Mouse (Mus musculus): ENCODE measurements at regions not wholly inside any gene's neighbourhood (a gene's known extent, or its start where the extent isn't known, plus 50 kb on each side); places are given as distances from the start of the nearest gene placed in this dataset.

DNA sequence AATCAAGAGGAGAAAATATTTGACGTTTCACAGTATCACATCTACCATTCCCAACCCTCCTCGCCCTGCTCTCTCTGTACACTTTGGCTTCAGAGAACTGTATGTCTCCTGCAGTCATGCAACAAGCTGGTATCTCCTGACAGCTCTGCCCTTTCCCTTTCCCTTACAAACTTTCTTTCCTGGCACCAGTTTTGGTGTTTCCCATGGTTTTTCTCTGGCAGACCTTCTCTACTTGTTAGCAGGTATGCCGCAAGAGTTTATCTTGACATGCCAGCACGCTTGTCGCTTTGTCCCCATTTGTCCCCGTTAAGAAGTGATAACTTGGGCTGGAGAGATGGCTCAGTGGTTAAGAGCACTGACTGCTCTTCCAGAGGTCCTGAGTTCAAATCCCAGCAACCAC, 94.9 kb downstream of the D16Ertd472e start:
- in situ Hi-C loops (cut with MboI; ENCODE audit: low sequenced_read_pairs in 2 of 2, unreplicated experiment in 2 of 2): no loop called here
- Histone ChIP-seq H3K9me3 (ENCODE audit: control insufficient read depth, insufficient read depth, low read depth, low read length) (no peaks in the 10 kb centered on the region), H3K36me3 (ENCODE audit: control insufficient read depth, insufficient read depth, low read length, poor library complexity, severe bottlenecking) (no peaks in the 10 kb centered on the region), H3K4me3 (ENCODE audit: insufficient read depth in 1 of 2, low read depth in 1 of 2, low read length in 2 of 2, poor library complexity in 1 of 2, severe bottlenecking in 1 of 2) (no peak overlapping the region), H3K9ac (ENCODE audit: insufficient read depth, low read depth, low read length, poor library complexity, severe bottlenecking) (no peak overlapping the region), H3K27ac (ENCODE audit: insufficient read depth, low read depth, low read length, poor library complexity, severe bottlenecking) (no peak overlapping the region), H3K4me1 (ENCODE audit: control insufficient read depth in 2 of 2, insufficient read depth in 2 of 2, low read length in 2 of 2, poor library complexity in 1 of 2) (peaks cover 0 to 2% of the 10 kb centered on the region in 2 experiments; a peak in 1 of 4 replicates)
- TF ChIP-seq ZC3H11A (IDR thresholded peaks at IDR 0.05; ENCODE audit: borderline replicate concordance, low read depth, low read length) (no peak), CHD2 (IDR thresholded peaks at IDR 0.05; ENCODE audit: low read depth, low read length) (no peak), MAFK (IDR thresholded peaks at IDR 0.05; ENCODE audit: insufficient read depth, low read depth, low read length) (no peak), ZNF384 (IDR thresholded peaks at IDR 0.05; ENCODE audit: low read depth, low read length) (no peak), HCFC1 (IDR thresholded peaks at IDR 0.05; ENCODE audit: borderline replicate concordance, insufficient read depth, low read length) (no peak)
- DNase-seq (ENCODE audit: low read depth, low spot score): no peak

GRCm38 (mm10) chr16:78481065-78481464, 95.4 kb downstream of the D16Ertd472e start:
- in situ Hi-C loops (cut with MboI; ENCODE audit: low sequenced_read_pairs in 2 of 2, unreplicated experiment in 2 of 2): no loop called here
- Histone ChIP-seq H3K9me3 (ENCODE audit: control insufficient read depth, insufficient read depth, low read depth, low read length) (no peaks in the 10 kb centered on the region), H3K27ac (ENCODE audit: insufficient read depth, low read depth, low read length, poor library complexity, severe bottlenecking) (no peak overlapping the region), H3K36me3 (ENCODE audit: control insufficient read depth, insufficient read depth, low read length, poor library complexity, severe bottlenecking) (no peaks in the 10 kb centered on the region), H3K4me3 (ENCODE audit: insufficient read depth in 1 of 2, low read depth in 1 of 2, low read length in 2 of 2, poor library complexity in 1 of 2, severe bottlenecking in 1 of 2) (no peak overlapping the region), H3K9ac (ENCODE audit: insufficient read depth, low read depth, low read length, poor library complexity, severe bottlenecking) (no peak overlapping the region), H3K4me1 (ENCODE audit: control insufficient read depth in 2 of 2, insufficient read depth in 2 of 2, low read length in 2 of 2, poor library complexity in 1 of 2) (peaks cover 0 to 2% of the 10 kb centered on the region in 2 experiments; a peak in 1 of 4 replicates)
- TF ChIP-seq MAFK (IDR thresholded peaks at IDR 0.05; ENCODE audit: insufficient read depth, low read depth, low read length) (no peak), ZC3H11A (IDR thresholded peaks at IDR 0.05; ENCODE audit: borderline replicate concordance, low read depth, low read length) (no peak), HCFC1 (IDR thresholded peaks at IDR 0.05; ENCODE audit: borderline replicate concordance, insufficient read depth, low read length) (no peak), ZNF384 (IDR thresholded peaks at IDR 0.05; ENCODE audit: low read depth, low read length) (no peak), CHD2 (IDR thresholded peaks at IDR 0.05; ENCODE audit: low read depth, low read length) (no peak)
- DNase-seq (ENCODE audit: low read depth, low spot score): no peak

DNA sequence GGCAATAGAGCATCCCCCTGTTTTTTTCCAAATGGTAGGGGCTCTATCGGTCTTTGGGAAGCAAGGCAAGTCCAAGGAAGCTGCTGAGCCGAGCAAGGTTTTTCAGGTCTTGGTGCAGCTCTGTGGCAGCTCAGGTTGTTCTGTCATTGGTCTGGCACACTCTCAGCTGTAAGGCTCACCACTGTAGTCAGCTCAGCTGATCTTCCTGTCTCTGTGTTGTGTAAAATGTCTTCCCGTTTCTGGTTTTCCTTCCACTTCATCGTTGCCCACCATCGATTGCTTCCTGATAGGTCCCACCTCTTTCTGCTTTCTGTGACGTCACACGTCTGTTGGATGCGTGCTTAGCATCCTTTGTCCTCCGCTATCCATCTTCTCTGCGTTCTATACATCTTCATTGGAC, 96.2 kb downstream of the D16Ertd472e start:
- Histone ChIP-seq H3K36me3 (ENCODE audit: control insufficient read depth, insufficient read depth, low read length, poor library complexity, severe bottlenecking) (no peaks in the 10 kb centered on the region), H3K4me1 (ENCODE audit: control insufficient read depth in 2 of 2, insufficient read depth in 2 of 2, low read length in 2 of 2, poor library complexity in 1 of 2) (peaks cover 0 to 2% of the 10 kb centered on the region in 2 experiments; a peak in 1 of 4 replicates), H3K9ac (ENCODE audit: insufficient read depth, low read depth, low read length, poor library complexity, severe bottlenecking) (no peak overlapping the region), H3K9me3 (ENCODE audit: control insufficient read depth, insufficient read depth, low read depth, low read length) (no peaks in the 10 kb centered on the region), H3K27ac (ENCODE audit: insufficient read depth, low read depth, low read length, poor library complexity, severe bottlenecking) (no peak overlapping the region), H3K4me3 (ENCODE audit: insufficient read depth in 1 of 2, low read depth in 1 of 2, low read length in 2 of 2, poor library complexity in 1 of 2, severe bottlenecking in 1 of 2) (no peak overlapping the region)
- no peak for TF ChIP-seq ZNF384 (IDR thresholded peaks at IDR 0.05; ENCODE audit: low read depth, low read length)
- TF ChIP-seq MAFK (IDR thresholded peaks at IDR 0.05; ENCODE audit: insufficient read depth, low read depth, low read length): no peak
- TF ChIP-seq ZC3H11A (IDR thresholded peaks at IDR 0.05; ENCODE audit: borderline replicate concordance, low read depth, low read length): no peak
- TF ChIP-seq HCFC1 (IDR thresholded peaks at IDR 0.05; ENCODE audit: borderline replicate concordance, insufficient read depth, low read length): no peak
- TF ChIP-seq CHD2 (IDR thresholded peaks at IDR 0.05; ENCODE audit: low read depth, low read length): no peak
- in situ Hi-C loops (cut with MboI; ENCODE audit: low sequenced_read_pairs in 2 of 2, unreplicated experiment in 2 of 2): no loop called here
- DNase-seq (ENCODE audit: low read depth, low spot score): no peak

DNA sequence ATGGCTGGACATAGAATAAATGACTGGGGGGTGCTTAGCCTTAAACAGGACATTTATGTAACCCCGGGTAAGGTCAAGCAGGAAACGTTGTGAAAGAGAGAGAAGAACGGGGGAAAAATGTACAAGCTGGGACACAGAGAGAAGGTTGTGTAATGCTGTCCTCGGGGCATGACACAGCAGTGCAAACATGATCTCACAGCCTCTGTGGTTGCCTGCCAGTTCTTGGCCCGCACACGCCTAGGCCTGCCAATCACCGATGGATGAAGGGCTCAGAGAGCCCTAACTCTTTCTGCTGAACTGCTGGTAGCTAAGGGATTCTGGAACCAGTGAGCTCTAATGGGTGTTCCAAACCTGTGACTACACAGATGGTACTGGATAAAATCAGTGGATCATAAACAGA, 96.5 kb upstream of the Btg3 start:
- H3K4me3 ChIP-seq (ENCODE audit: insufficient read depth in 1 of 2, low read depth in 1 of 2, low read length in 2 of 2, poor library complexity in 1 of 2, severe bottlenecking in 1 of 2): no peak overlapping the region
- no peaks in the 10 kb centered on the region for H3K9me3 ChIP-seq (ENCODE audit: control insufficient read depth, insufficient read depth, low read depth, low read length)
- TF ChIP-seq ZC3H11A (IDR thresholded peaks at IDR 0.05; ENCODE audit: borderline replicate concordance, low read depth, low read length): no peak
- TF ChIP-seq CHD2 (IDR thresholded peaks at IDR 0.05; ENCODE audit: low read depth, low read length): no peak
- no peak for TF ChIP-seq ZNF384 (IDR thresholded peaks at IDR 0.05; ENCODE audit: low read depth, low read length)
- TF ChIP-seq MAFK (IDR thresholded peaks at IDR 0.05; ENCODE audit: insufficient read depth, low read depth, low read length): no peak
- H3K9ac ChIP-seq (ENCODE audit: insufficient read depth, low read depth, low read length, poor library complexity, severe bottlenecking): no peak overlapping the region
- no peaks in the 10 kb centered on the region for H3K4me1 ChIP-seq (ENCODE audit: control insufficient read depth in 2 of 2, insufficient read depth in 2 of 2, low read length in 2 of 2, poor library complexity in 1 of 2)
- DNase-seq (ENCODE audit: low read depth, low spot score): no peak
- H3K36me3 ChIP-seq (ENCODE audit: control insufficient read depth, insufficient read depth, low read length, poor library complexity, severe bottlenecking): no peaks in the 10 kb centered on the region
- in situ Hi-C loops (cut with MboI; ENCODE audit: low sequenced_read_pairs in 2 of 2, unreplicated experiment in 2 of 2): no loop called here
- no peak overlapping the region for H3K27ac ChIP-seq (ENCODE audit: insufficient read depth, low read depth, low read length, poor library complexity, severe bottlenecking)

DNA sequence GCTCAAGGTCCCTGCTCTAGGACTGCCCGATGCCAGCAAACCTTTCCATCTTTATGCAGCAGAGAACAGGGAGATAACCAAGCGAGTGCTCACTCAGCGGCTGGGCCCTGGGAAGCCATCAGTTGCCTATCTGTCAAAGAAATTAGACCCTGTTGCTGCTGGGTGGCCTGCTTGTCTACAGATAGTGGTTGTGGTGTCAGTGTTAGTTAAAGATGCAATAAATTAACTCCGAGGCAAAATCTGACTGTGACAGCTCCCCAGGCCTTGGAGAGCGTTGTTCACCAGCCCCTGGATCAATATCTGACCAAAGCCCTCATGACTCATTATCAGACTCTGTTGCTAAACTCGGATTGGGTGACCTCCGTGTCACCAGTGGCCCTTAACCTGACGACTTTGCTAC, 83.0 kb upstream of the Btg3 start:
- in situ Hi-C loops (cut with MboI; ENCODE audit: low sequenced_read_pairs in 2 of 2, unreplicated experiment in 2 of 2): no loop called here
- H3K9me3 ChIP-seq (ENCODE audit: control insufficient read depth, insufficient read depth, low read depth, low read length): no peaks in the 10 kb centered on the region
- no peak overlapping the region; the same call in 1 of the 2 replicates for H3K27ac ChIP-seq (ENCODE audit: insufficient read depth, low read depth, low read length, poor library complexity, severe bottlenecking)
- no peak overlapping the region for H3K9ac ChIP-seq (ENCODE audit: insufficient read depth, low read depth, low read length, poor library complexity, severe bottlenecking)
- DNase-seq (ENCODE audit: low read depth, low spot score): no peak
- no peaks in the 10 kb centered on the region for H3K36me3 ChIP-seq (ENCODE audit: control insufficient read depth, insufficient read depth, low read length, poor library complexity, severe bottlenecking)
- TF ChIP-seq HCFC1 (IDR thresholded peaks at IDR 0.05; ENCODE audit: borderline replicate concordance, insufficient read depth, low read length): no peak
- no peak for TF ChIP-seq MAFK (IDR thresholded peaks at IDR 0.05; ENCODE audit: insufficient read depth, low read depth, low read length)
- no peak for TF ChIP-seq ZNF384 (IDR thresholded peaks at IDR 0.05; ENCODE audit: low read depth, low read length)
- TF ChIP-seq CHD2 (IDR thresholded peaks at IDR 0.05; ENCODE audit: low read depth, low read length): no peak
- TF ChIP-seq ZC3H11A (IDR thresholded peaks at IDR 0.05; ENCODE audit: borderline replicate concordance, low read depth, low read length): no peak
- H3K4me1 ChIP-seq (ENCODE audit: control insufficient read depth in 2 of 2, insufficient read depth in 2 of 2, low read length in 2 of 2, poor library complexity in 1 of 2): peaks cover 2 to 3% of the 10 kb centered on the region in 2 experiments; a peak in 2 of 4 replicates
- H3K4me3 ChIP-seq (ENCODE audit: insufficient read depth in 1 of 2, low read depth in 1 of 2, low read length in 2 of 2, poor library complexity in 1 of 2, severe bottlenecking in 1 of 2): no peak overlapping the region

All from ES-E14 (cell line).